Mouse (Mus musculus) bone marrow, adult 2 months (tissue): ENCODE measurements around the gene CN725425.

Experiments used
- CTCF ChIP-seq: fragments of 200-500 bp; IDR thresholded peaks from 2 replicates; pipeline ENCODE4 v1.5.1; 2011; ENCODE audit warnings: low read length, control low read depth; ENCODE audit not compliant: control insufficient read depth, insufficient read depth
- POLR2A ChIP-seq: fragments of 200-500 bp; IDR thresholded peaks from 2 replicates; pipeline ENCODE4 v1.6.1; 2011; ENCODE audit warnings: low read depth, mild to moderate bottlenecking, control low read depth, low read length, borderline replicate concordance; ENCODE audit not compliant: control insufficient read depth

GRCm38 (mm10) chr15:91255308-91255707 lies 56.0 kb downstream of the CN725425 start:
- TF ChIP-seq POLR2A (no peak), CTCF (no peak)
